Mouse (Mus musculus): ENCODE measurements around the gene Lmntd2.

DNA sequence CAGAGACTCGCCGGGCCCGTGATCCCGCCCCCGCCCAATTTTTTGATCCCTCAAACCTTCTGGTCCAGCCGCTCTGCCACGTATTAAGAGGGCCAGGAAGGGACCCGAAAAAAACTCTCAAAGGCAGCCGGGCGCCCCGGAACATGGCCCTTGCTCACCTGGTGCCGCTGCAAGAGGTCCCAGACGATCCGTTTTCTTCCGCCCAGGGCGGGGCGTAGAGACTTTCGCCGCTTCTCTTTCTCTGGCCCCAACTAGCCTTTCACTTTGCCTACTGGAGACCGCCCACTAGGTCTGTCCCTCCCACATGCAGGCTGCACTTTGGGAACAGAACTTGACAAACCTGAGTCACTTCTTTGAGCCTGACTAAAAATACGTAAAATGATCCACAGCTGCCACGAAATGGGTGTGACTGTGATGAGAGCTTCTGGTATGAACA lies 45.3 kb downstream of the Lmntd2 start:
- TF ChIP-seq CTCF (IDR thresholded peaks at IDR 0.05; ENCODE audit: low read depth) (no peak), EP300 (IDR thresholded peaks at IDR 0.05; ENCODE audit: low read depth) (no peak)

Data from liver, postnatal 0 days (tissue).